Mouse (Mus musculus): ENCODE data around the gene Irgm1.

DNA sequence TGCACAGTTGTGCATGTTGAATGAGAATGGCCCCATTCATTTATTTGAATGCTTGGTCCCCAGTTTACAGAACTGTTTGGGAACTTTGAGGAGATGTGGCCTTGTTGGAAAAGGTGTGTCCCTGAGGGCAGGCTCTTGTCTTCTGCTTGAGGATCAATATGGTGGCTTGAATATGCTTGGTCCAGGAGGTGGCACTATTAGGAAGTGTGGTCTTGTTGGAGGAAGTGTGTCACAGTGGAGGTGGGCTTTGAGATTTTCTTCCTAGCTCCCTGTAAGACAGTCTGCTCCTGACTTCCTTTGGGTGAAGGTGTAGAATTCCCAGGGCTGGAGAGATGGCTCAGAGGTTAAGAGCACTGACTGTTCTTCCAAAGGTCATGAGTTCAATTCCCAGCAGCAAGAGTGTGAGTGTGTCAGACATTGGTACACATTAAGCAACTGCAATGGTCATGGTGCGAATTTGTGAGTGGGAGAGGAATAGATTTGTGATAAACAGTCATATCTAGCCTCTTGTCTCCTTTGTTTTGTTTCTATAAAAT is 8.6 kb downstream of the Irgm1 start:
- TF ChIP-seq CTCF (IDR thresholded peaks at IDR 0.05; ENCODE audit: borderline replicate concordance, control insufficient read depth, extremely low read depth, insufficient read depth, low read length, poor library complexity) (no peak), POLR2A (IDR thresholded peaks at IDR 0.05; ENCODE audit: control insufficient read depth, extremely low read depth, insufficient read depth, low read length, poor library complexity) (no peak)

All from thymus, adult 2 months (tissue).